Mouse (Mus musculus) thymus, postnatal 10 days (tissue): ENCODE measurements around the gene Mst1r.
A peak's percentile ranks its signal among the peaks of the same experiment; 100 is the strongest.

Source experiments
- DNase-seq, 2 experiments: peaks; one replicate each; pipeline ENCODE4 v3.0.0; 2021; ENCODE audit warnings: low spot score in 2 of 2

Mst1r gene

GRCm38 (mm10) chr9:107955613-107956289 lies 49.1 kb downstream of the Mst1r start:
- no peak for DNase-seq

GRCm38 (mm10) chr9:107957141-107957540 lies 50.5 kb downstream of the Mst1r start:
- DNase-seq = no peak

DNA sequence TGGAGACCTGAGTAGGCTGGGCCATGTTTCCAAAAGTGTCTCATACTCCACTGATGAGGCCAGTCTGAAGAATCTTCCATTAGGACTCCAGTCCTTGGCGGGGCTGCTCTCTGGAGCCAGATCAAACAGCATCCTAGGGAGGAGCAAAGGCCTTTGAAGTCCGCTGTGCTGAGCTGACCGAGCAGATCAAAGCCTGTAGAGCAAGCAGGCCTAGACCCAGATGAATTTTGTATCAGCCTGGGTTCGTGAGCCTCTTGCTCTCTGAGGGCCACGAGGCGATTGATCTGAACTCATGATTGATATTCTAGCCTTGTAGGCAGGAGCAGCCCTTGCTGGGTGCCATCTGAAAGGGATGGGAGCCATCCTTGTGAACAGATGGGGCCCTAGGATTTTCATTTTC lies 53.2 kb downstream of the Mst1r start:
- no peak for DNase-seq

DNA sequence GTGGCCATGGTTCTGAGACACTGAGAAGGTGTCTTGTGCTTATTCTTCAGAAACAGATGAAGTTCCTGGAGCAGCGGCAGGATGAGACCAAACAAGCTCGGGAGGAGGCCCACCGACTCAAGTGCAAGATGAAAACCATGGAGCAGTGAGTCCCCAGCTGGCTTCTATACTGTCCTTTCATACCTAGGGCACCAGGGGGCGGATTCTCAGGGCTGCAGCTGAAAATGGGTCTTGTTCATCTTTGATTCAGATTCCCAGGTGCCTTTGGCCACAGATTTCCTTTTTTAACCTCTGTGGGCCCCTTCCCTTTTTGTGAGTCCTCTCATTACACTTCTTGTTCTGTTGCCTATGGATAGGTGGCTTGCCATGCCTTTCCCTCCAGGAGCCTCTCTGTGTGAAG lies 54.3 kb downstream of the Mst1r start:
- DNase-seq = no peak

DNA sequence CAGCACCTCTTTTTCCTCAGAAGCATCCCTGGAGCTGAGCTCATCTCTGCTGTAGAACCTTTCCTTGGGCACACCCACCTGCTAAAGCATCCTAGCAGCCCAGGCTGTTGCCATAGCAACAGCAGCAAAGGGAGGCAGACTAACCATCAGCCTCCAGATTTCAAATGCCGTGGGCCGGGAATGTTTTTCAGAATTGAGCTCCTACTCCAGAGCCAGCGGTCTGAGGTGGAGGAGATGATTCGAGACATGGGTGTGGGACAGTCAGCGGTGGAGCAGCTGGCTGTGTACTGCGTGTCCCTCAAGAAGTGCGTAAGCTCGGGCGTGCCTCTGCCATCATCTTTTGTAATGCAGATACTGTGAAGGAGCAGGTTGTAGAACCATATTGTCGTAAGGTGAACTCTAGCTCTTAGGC lies 54.7 kb downstream of the Mst1r start:
- no peak for DNase-seq

DNA sequence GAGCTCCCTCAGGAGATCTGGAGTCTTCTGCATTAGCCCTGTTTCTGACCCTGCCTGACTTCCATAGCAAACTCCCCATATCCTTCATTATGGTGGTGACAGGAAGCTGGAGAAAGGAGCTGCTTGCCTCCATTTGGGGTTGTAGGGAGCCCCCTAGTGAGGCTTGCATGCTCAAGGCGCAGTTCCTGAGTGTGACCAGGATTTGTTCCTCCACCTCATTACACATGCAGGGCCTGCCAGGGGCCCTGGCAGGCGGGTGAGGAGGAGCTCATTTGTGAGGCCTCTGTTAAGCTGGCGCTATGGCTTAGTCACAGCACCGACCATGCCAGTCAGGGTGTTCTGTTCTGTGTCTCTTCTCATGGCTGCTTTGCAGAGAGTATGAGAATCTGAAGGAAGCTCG lies 55.2 kb downstream of the Mst1r start:
- DNase-seq = no peak

DNA sequence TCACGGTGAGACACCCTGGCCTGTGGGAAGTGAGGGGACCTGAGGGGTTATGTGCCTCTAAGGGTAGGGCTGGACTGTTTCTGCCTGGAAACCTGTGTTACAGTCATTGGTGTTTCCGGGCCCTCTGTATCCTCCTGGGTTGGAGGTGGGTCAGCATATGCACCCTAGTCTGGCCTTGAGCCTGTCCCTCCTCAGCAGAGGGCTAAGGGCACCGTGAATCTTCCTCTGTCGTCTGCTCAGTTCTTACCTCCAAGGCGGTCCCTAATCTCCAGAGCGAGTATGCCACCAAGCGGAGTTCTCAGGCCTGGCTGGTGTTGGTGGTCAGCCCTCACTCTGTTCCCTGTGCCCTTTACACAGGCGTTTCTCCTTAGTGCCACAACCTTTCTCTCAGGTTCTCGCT lies 56.2 kb downstream of the Mst1r start:
- DNase-seq = no peak

DNA sequence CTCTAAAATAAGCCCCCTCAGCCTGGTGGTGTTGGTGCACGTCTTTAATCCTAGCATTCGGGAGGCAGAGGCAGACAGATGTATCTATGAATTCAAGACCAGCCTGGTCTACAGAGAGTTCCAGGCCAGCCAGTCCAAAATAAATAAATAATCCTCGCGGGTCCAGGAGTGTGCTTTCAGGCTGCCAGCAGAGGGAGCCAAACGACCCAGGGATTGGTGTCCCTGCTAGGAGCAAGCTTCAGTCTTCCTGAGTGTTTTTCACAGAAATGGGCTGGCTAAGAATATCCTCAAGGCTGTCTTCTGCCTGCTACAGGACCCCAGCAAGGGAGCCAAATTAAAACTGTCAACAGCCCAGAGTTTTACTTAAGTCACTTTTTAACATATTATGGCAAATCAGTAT lies 57.0 kb downstream of the Mst1r start:
- peak; percentile 54 to 86 for DNase-seq

GRCm38 (mm10) chr9:107964681-107965080 lies 58.0 kb downstream of the Mst1r start:
- no peak for DNase-seq

- DNase-seq = no peak
These were observed 60.0 kb downstream of the Mst1r start for GRCm38 (mm10) chr9:107966676-107967075.

DNA sequence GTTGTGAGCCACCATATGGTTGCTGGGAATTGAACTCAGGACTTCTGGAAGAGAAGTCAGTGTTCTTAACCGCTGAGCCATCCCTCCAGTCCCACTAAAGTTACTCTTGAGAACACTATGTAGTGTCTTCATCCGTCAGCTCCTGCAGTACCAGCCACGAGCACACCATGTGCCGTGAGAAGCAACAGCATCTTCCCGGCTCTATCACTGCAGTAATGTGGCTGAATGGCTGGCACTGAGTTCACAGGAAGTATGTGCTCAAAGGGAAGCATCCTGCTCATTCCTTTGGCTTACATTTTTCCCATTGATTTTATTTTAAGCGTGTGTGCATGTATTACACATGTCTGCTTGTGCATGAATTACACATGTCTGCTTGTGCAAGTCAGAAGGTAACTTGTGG lies 60.8 kb downstream of the Mst1r start:
- no peak for DNase-seq

DNA sequence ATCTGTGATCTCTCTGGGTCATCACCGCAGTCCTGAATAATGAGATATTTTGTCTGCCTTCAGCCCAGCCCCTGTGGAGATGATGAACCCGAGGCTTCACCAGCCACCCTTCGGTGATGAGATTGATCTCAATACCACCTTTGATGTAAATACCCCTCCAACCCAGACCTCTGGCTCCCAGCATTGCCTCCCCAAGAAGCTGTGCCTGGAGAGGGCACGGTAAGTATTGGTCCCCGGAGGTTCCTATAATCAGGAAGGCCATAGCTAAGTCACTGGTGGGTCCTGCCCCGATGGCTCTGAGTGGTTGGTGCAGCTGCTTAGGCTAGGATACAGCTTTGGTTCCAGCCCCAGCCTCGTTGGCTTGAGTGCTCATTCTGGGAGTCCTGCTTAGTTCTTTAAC lies 61.9 kb downstream of the Mst1r start:
- DNase-seq = no peak
